Mouse (Mus musculus) gastrocnemius, postnatal 36 days (tissue): ENCODE data around the gene Cemip. TPM values are rescaled to one million over a fixed set of nuclear protein-coding genes. Genes with fewer than 3 reads are reported as not detected.
A peak's percentile ranks its signal among the peaks of the same experiment; 100 is the strongest.

Source experiments
- DNase-seq, 2 experiments: peaks; one replicate each; pipeline ENCODE4 v3.0.0; 2022
- intact Hi-C: fragments of 180-260 bp; cut with DNase I; formaldehyde crosslinking; loops from one replicate; pipeline ENCODE4 v1.15.1; 2025
- total RNA-seq, 2 experiments: library from RNA; stranded (reverse); gene quantifications; 2 replicates each; pipeline ENCODE4 v1.2.3; 2021

Cemip gene
- total RNA-seq, 2 experiments from 2014 or later, result 0.05 TPM; not detected in 1

- intact Hi-C loops, result no loop called here
- DNase-seq, result no peak
Measured at GRCm38 (mm10) chr7:83978410-83978809, 107.9 kb downstream of the Cemip start.

GRCm38 (mm10) chr7:83976413-83976958 is 109.8 kb downstream of the Cemip start:
- DNase-seq, result no peak
- intact Hi-C loops, result no loop called here

GRCm38 (mm10) chr7:83975283-83975682 is 111.0 kb downstream of the Cemip start:
- intact Hi-C loops, result no loop called here

GRCm38 (mm10) chr7:83972485-83972884 is 113.8 kb downstream of the Cemip start:
- intact Hi-C loops, result no loop called here

More at GRCm38 (mm10) chr7:83975283-83975682, 111.0 kb downstream of the Cemip start:
- no peak for DNase-seq

DNA sequence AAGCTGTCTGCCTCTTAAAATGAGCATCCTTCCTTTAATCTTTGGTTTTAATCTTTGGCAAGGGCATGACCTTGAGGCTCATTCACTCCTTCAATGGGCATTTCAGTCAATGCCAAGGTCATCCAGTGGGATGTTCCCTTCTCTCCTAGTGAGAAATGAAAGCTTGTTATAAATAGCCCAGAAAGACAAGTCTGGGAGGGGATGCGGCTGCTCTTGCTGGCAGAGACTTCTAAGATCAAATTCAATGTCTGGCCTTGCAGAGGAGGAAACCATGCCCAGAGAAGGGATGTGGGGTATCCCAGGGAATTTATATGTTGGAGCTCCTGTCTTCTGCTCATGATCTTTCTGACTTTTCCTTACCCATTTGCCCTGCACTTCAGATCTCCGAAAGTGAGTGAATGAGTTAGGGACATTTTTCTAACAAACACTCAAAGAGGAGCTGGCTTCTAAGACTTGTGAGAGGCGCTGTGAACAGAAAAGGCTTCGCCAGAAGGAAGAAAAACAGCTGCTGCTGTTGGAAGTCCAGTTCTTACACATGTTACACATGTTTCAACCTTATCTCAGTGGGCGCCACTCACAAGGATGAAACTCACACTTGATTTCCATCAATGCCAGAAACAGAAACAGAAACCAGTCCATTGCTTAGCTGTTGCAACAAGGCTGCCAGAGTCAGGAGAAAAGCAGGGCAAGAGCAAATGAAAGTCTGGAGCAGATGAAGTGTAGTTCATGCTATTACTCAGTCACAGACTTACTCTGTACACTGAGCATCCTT is 120.1 kb downstream of the Cemip start:
- DNase-seq, result no peak
- intact Hi-C loops, result no loop called here

More at GRCm38 (mm10) chr7:83972485-83972884, 113.8 kb downstream of the Cemip start:
- no peak for DNase-seq

DNA sequence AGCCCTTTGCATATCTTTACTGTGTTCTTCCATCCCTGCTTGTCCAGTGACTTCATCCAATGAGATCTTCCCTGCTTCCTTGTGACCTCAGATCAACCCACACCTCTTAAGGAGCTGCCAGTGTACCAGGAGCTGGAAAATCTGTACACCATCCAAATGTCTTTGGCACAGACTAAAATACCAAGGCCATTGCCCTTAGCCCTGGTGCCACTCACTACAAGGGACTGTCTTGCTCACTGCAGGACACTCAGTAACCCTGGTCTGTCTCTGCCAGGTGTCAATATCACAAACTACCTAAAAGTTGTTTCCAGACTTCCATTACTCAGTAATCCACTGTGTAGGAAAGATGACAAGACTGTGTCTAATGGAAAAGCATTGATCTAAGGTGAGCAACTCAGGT is 121.1 kb downstream of the Cemip start:
- intact Hi-C loops, result no loop called here
- DNase-seq, result no peak

DNA sequence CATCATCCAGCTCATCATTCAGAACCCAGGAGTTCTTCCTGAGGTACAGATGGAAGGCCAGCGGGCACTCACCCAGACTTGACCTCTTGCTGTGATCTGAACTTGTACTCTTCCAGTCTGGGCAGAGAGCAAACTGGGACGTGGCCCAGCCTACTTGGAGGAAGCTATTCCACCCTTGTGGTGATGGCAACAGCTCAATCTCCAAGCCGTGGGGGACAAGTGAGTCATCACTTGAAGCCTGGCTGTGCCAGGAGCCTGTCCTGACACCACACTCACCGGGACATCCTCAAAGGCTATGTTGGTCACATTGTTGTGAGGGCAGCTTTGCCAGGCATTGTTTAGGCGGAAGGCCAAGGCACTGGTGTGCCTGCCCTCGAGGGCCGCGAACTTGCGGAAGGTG is 133.8 kb downstream of the Cemip start:
- peak; percentile 21 to 51 for DNase-seq
- intact Hi-C loops, result no loop called here

DNA sequence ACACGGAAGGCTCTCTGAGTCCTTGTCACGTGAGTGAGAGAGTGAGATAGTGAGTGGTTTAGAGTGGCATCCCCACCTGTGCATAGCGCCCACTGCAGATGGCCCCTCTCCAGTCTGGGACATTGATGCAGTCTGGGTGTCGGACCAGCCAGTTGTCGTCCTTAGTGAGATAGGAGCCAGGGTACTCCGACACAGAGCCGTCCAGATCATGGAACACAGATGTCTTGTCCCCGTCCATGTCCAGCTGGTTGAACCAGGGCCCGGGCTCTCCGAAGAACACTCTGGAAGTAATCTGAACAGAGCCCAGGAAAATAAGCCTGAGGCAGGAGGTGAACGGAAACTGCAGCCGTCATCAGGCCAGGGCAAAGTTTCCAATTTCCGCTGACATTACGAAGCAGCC is 135.0 kb downstream of the Cemip start:
- DNase-seq, result peak; percentile 37 to 38
- intact Hi-C loops, result no loop called here

GRCm38 (mm10) chr7:83949662-83950061 is 136.6 kb downstream of the Cemip start:
- intact Hi-C loops, result no loop called here

GRCm38 (mm10) chr7:83948743-83949142 is 137.6 kb downstream of the Cemip start:
- DNase-seq, result no peak

More at GRCm38 (mm10) chr7:83949662-83950061, 136.6 kb downstream of the Cemip start:
- DNase-seq, result no peak

GRCm38 (mm10) chr7:83941701-83942101 is 144.6 kb downstream of the Cemip start:
- intact Hi-C loops, result no loop called here
- peak in 1 of 2 experiments; percentile 26 for DNase-seq

More at GRCm38 (mm10) chr7:83948743-83949142, 137.6 kb downstream of the Cemip start:
- intact Hi-C loops, result no loop called here

- intact Hi-C loops, result no loop called here
- DNase-seq, result no peak
Measured at GRCm38 (mm10) chr7:83940136-83940535, 146.2 kb downstream of the Cemip start.

DNA sequence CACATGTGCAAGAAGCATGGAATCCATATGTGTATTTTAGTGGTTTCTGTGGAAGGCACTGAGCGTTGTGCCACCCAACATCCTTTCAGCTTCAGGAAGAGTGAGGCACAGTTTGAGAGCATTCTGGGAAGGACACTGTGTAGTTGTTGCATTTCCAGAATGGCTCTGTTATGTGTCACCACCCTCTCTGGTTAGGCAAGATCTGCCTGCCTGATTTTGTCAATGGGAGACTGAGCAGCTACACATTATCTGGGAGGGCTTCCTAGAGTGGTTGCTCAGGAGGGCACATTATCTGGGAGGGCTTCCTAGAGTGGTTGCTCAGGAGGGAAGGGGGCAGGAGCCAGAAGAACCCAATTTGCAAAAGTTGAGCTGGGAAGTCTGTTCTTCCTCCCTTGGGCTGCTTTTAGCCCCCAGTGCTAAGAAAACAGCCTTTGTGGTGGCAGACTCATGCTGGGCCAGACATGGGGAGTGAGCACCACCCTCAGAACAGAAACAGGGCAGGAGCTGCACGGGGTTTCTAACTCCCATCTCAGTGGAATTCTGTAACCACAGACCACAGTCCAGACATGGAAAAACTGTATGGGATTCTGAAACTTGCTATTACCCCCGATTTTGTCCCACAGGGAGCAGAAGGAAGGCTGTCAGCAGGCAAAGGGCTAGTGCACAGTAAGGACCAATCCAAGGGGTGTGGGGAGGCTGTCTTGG is 147.1 kb downstream of the Cemip start:
- intact Hi-C loops, result no loop called here
- DNase-seq, result no peak

- intact Hi-C loops, result no loop called here
Measured at GRCm38 (mm10) chr7:83921637-83922036, 164.7 kb downstream of the Cemip start.

DNA sequence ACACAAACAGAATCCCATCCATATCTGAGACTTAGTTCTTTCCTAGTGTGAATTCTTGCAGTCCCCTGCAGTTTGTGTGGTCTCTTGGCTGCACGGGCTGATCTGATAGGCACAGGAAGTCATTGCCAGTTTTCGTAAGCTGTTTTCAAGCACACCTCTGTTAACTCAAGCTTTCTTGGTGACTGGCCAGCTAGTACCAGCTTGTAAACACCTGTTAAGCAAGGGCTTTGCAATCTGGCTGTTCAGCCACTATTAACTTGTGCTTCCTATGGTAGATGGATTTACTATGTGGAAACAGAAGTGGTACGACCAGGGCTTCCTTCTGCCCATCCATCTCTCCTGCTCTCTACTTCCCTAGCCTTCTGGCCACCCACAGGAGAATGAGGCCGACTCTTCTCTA is 166.1 kb downstream of the Cemip start:
- intact Hi-C loops, result no loop called here

More at GRCm38 (mm10) chr7:83921637-83922036, 164.7 kb downstream of the Cemip start:
- DNase-seq, result no peak

GRCm38 (mm10) chr7:83914566-83914965 is 171.7 kb downstream of the Cemip start:
- peak; percentile 66 to 69 for DNase-seq
- intact Hi-C loops, result loop anchor here (1.0 kb wide), 2 partner anchors 172 to 358 kb away; partner anchors contain the start of gene Cemip

More for the DNA sequence above, 166.1 kb downstream of the Cemip start:
- no peak for DNase-seq

GRCm38 (mm10) chr7:83913995-83914394 is 172.3 kb downstream of the Cemip start:
- DNase-seq, result no peak
- intact Hi-C loops, result loop anchor here (1.0 kb wide), 2 partner anchors 172 to 358 kb away; partner anchors contain the start of gene Cemip

GRCm38 (mm10) chr7:83913405-83913932 is 172.8 kb downstream of the Cemip start:
- no peak for DNase-seq
- intact Hi-C loops, result no loop called here

DNA sequence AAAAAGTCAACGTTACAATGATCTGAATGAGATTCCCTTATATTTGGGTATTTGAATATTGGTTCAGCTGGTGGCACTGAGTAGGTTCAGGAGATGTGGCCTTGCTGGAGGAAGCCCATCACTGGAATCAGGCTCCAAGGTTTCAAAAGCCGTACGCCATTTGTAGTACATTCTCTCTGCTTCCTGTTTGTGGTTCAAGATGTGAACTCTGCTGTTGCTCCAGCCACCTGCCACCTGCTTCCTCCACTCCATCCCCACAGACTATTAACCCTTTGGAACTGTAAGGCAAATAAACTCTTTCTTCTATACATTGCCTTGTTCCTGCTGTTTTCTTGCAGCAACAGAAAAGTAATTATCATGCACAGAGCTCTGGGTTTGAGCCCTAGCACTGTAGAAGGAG is 174.4 kb downstream of the Cemip start:
- no peak for DNase-seq
- intact Hi-C loops, result no loop called here

DNA sequence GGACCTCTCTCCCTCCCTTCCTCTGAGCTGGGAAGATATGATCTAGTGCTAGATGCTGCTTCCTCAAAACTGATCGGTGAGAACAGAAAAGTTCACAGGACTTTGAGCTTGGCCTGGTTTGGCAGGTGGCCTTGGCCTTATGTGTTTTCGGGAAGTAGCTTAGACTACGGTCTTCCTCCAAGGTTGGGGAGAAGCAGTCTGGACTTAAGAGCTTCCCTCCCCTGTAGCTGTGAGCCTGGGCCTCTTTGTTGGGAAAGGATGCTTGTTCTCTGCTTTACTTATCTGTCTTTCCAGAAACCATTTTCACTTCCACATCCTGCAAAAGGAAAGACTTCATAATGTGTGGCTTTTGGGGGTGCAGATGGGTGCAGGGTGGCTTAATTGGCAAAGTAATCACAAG is 181.5 kb downstream of the Cemip start:
- intact Hi-C loops, result no loop called here
- DNase-seq, result no peak
